Mouse (Mus musculus): ENCODE measurements around the gene Reep3. TPM values are rescaled to one million over a fixed set of nuclear protein-coding genes. Genes with fewer than 3 reads are reported as not detected.

Gene Reep3
- polyA plus RNA-seq, 1 experiment from 2014 or later, result 38.6 TPM

DNA sequence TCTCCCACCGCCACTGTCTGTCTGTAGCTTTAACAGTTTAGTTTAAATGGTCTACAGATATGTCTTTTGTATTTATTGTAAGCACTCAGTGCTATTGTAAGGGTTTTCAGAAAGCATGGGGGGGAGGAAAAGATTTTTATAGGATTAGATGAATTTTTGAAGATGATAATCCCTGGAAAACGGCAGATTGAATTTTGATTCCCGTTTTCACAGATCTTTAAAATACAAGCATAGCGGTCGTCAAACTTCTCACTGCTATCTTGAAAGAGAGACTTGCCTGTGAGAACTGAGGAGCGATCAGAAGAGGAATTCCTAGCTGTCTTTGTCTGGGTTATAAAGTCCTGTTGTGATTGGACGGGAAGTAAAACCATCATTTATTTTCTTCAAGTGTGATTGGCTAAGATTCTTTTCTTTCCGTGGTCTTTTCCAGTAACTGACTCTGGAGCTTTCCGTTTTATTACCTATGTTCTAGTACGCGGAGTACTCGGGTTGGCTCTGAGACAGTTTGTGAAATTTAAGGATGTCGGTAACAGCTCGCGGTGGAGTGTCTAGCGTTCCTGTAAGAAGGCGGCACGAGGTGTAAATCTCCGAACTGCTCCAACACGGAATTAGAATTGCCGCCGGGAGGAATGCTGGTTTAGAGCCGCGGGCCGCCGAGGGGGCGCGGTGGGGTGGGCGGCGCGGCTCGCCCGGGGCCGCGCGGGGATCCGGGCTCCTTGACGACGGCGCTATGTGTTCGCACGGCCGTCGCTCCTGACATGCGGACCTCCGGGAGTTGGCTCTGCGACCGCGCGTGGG is 29.5 kb upstream of the Reep3 start:
- peak overlapping the region; percentile 87 for H3K4me3 ChIP-seq (ENCODE audit: low read length)
- no peaks in the 10 kb centered on the region for H3K9me3 ChIP-seq (ENCODE audit: control insufficient read depth, low read length)
- H3K4me1 ChIP-seq (replicated peaks; ENCODE audit: control insufficient read depth, insufficient read depth, low read length), result peaks cover 13% of the 10 kb centered on the region
- peak overlapping the region; percentile 47 for H3K27ac ChIP-seq (ENCODE audit: low read length)
- ATAC-seq (ENCODE audit: low read depth), result peak; percentile 78
- no peaks in the 10 kb centered on the region for H3K27me3 ChIP-seq (ENCODE audit: control insufficient read depth, insufficient read depth, low read depth, low read length)
- WGBS, result 2% methylated on average over 50 of the region's 50 CpGs
- no peaks in the 10 kb centered on the region for H3K36me3 ChIP-seq (ENCODE audit: control insufficient read depth, insufficient read depth, low read length)
- peak overlapping the region; percentile 84 for H3K4me2 ChIP-seq (ENCODE audit: low read depth, low read length)
- H3K9ac ChIP-seq (ENCODE audit: low read length), result peak overlapping the region; percentile 81

DNA sequence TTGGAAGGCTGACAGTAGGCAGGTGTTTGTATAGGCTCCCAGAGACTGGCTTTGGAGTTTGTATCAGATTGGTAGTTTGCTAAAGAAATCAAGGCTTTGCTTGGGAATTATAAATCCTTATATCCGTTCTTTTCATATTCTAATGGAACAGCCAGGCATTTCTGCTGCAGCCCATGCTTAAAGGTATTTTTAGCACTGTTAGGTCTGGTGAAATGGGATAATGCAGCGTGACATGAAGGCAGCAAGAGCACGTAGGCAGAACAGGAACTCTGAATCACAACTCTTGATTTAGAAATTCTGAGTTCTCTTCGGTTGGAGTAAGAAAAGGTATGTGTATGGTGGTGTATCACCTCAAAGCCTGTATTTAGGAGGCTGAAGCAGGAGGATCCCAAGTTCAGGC is 27.4 kb upstream of the Reep3 start:
- H3K27me3 ChIP-seq (ENCODE audit: control insufficient read depth, insufficient read depth, low read depth, low read length), result no peaks in the 10 kb centered on the region
- no peak overlapping the region for H3K9ac ChIP-seq (ENCODE audit: low read length)
- no peak for ATAC-seq (ENCODE audit: low read depth)
- 84% methylated on average over 4 of the region's 4 CpGs for WGBS
- no peaks in the 10 kb centered on the region for H3K36me3 ChIP-seq (ENCODE audit: control insufficient read depth, insufficient read depth, low read length)
- H3K27ac ChIP-seq (ENCODE audit: low read length), result no peak overlapping the region
- peaks cover 28% of the 10 kb centered on the region for H3K4me1 ChIP-seq (replicated peaks; ENCODE audit: control insufficient read depth, insufficient read depth, low read length)
- no peaks in the 10 kb centered on the region for H3K9me3 ChIP-seq (ENCODE audit: control insufficient read depth, low read length)
- no peak overlapping the region for H3K4me3 ChIP-seq (ENCODE audit: low read length)
- H3K4me2 ChIP-seq (ENCODE audit: low read depth, low read length), result no peak overlapping the region

DNA sequence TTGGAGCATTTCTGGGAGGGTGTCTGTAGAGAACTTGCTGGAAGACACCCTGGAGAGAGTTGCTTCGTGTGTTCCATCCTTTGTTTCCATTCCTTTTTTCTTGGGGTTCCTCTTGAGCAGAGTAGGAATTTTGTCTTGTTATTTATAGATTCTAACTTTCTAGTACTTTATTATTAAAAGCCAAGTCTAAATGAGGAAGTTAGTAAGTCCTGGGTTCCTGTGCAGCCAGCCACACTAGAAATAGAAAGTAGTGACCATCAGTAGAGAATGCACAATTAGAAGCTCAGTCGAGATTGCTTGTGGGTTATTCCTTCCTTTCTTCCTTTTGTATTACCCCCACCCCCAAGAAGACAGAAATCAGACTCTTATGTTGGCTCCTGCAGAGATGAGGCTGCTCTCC is 27.0 kb upstream of the Reep3 start:
- no peak overlapping the region for H3K27ac ChIP-seq (ENCODE audit: low read length)
- no peak for ATAC-seq (ENCODE audit: low read depth)
- H3K27me3 ChIP-seq (ENCODE audit: control insufficient read depth, insufficient read depth, low read depth, low read length), result no peaks in the 10 kb centered on the region
- no peak overlapping the region for H3K4me3 ChIP-seq (ENCODE audit: low read length)
- H3K4me1 ChIP-seq (replicated peaks; ENCODE audit: control insufficient read depth, insufficient read depth, low read length), result peaks cover 28% of the 10 kb centered on the region
- no peaks in the 10 kb centered on the region for H3K9me3 ChIP-seq (ENCODE audit: control insufficient read depth, low read length)
- no peak overlapping the region for H3K9ac ChIP-seq (ENCODE audit: low read length)
- WGBS, result 60% methylated on average over 2 of the region's 2 CpGs
- H3K36me3 ChIP-seq (ENCODE audit: control insufficient read depth, insufficient read depth, low read length), result no peaks in the 10 kb centered on the region
- no peak overlapping the region for H3K4me2 ChIP-seq (ENCODE audit: low read depth, low read length)

GRCm38 (mm10) chr10:67120640-67121039 is 23.9 kb upstream of the Reep3 start:
- Histone ChIP-seq H3K9ac (ENCODE audit: low read length) (no peak overlapping the region), H3K27ac (ENCODE audit: low read length) (no peak overlapping the region; the same call in 1 of the 2 replicates), H3K27me3 (ENCODE audit: control insufficient read depth, insufficient read depth, low read depth, low read length) (no peaks in the 10 kb centered on the region), H3K4me3 (ENCODE audit: low read length) (no peak overlapping the region), H3K36me3 (ENCODE audit: control insufficient read depth, insufficient read depth, low read length) (no peaks in the 10 kb centered on the region), H3K4me1 (replicated peaks; ENCODE audit: control insufficient read depth, insufficient read depth, low read length) (peaks cover 27% of the 10 kb centered on the region), H3K9me3 (ENCODE audit: control insufficient read depth, low read length) (no peaks in the 10 kb centered on the region), H3K4me2 (ENCODE audit: low read depth, low read length) (no peak overlapping the region)
- 66% methylated on average over 2 of the region's 2 CpGs for WGBS
- no peak for ATAC-seq (ENCODE audit: low read depth)

GRCm38 (mm10) chr10:67120180-67120579 is 23.4 kb upstream of the Reep3 start:
- peak overlapping the region; percentile 5; the same call in 1 of the 2 replicates for H3K27ac ChIP-seq (ENCODE audit: low read length)
- H3K4me1 ChIP-seq (replicated peaks; ENCODE audit: control insufficient read depth, insufficient read depth, low read length), result peaks cover 28% of the 10 kb centered on the region

GRCm38 (mm10) chr10:67119291-67119690 is 22.5 kb upstream of the Reep3 start:
- ATAC-seq (ENCODE audit: low read depth), result no peak
- Histone ChIP-seq H3K36me3 (ENCODE audit: control insufficient read depth, insufficient read depth, low read length) (no peaks in the 10 kb centered on the region), H3K9ac (ENCODE audit: low read length) (no peak overlapping the region), H3K27ac (ENCODE audit: low read length) (no peak overlapping the region), H3K9me3 (ENCODE audit: control insufficient read depth, low read length) (no peaks in the 10 kb centered on the region), H3K4me3 (ENCODE audit: low read length) (no peak overlapping the region), H3K27me3 (ENCODE audit: control insufficient read depth, insufficient read depth, low read depth, low read length) (no peaks in the 10 kb centered on the region), H3K4me2 (ENCODE audit: low read depth, low read length) (no peak overlapping the region), H3K4me1 (replicated peaks; ENCODE audit: control insufficient read depth, insufficient read depth, low read length) (peaks cover 33% of the 10 kb centered on the region)
- 44% methylated on average over 7 of the region's 7 CpGs for WGBS

More at GRCm38 (mm10) chr10:67120180-67120579, 23.4 kb upstream of the Reep3 start:
- H3K9me3 ChIP-seq (ENCODE audit: control insufficient read depth, low read length), result no peaks in the 10 kb centered on the region
- H3K4me3 ChIP-seq (ENCODE audit: low read length), result no peak overlapping the region
- WGBS, result 31% methylated on average over 4 of the region's 4 CpGs
- no peak overlapping the region for H3K4me2 ChIP-seq (ENCODE audit: low read depth, low read length)
- H3K36me3 ChIP-seq (ENCODE audit: control insufficient read depth, insufficient read depth, low read length), result no peaks in the 10 kb centered on the region
- peak; percentile 22; the same call in 1 of the 2 replicates for ATAC-seq (ENCODE audit: low read depth)
- no peaks in the 10 kb centered on the region for H3K27me3 ChIP-seq (ENCODE audit: control insufficient read depth, insufficient read depth, low read depth, low read length)
- no peak overlapping the region for H3K9ac ChIP-seq (ENCODE audit: low read length)

GRCm38 (mm10) chr10:67116251-67116650 is 19.5 kb upstream of the Reep3 start:
- H3K9me3 ChIP-seq (ENCODE audit: control insufficient read depth, low read length), result no peaks in the 10 kb centered on the region
- WGBS, result 70% methylated on average over 8 of the region's 8 CpGs
- no peak overlapping the region for H3K4me2 ChIP-seq (ENCODE audit: low read depth, low read length)
- no peak for ATAC-seq (ENCODE audit: low read depth)
- H3K4me1 ChIP-seq (replicated peaks; ENCODE audit: control insufficient read depth, insufficient read depth, low read length), result peaks cover 38% of the 10 kb centered on the region
- H3K9ac ChIP-seq (ENCODE audit: low read length), result no peak overlapping the region
- H3K27ac ChIP-seq (ENCODE audit: low read length), result no peak overlapping the region
- H3K36me3 ChIP-seq (ENCODE audit: control insufficient read depth, insufficient read depth, low read length), result no peaks in the 10 kb centered on the region
- no peaks in the 10 kb centered on the region for H3K27me3 ChIP-seq (ENCODE audit: control insufficient read depth, insufficient read depth, low read depth, low read length)
- H3K4me3 ChIP-seq (ENCODE audit: low read length), result no peak overlapping the region

GRCm38 (mm10) chr10:67115666-67116091 is 18.9 kb upstream of the Reep3 start:
- Histone ChIP-seq H3K4me1 (replicated peaks; ENCODE audit: control insufficient read depth, insufficient read depth, low read length) (peaks cover 40% of the 10 kb centered on the region), H3K4me3 (ENCODE audit: low read length) (no peak overlapping the region), H3K9me3 (ENCODE audit: control insufficient read depth, low read length) (no peaks in the 10 kb centered on the region), H3K36me3 (ENCODE audit: control insufficient read depth, insufficient read depth, low read length) (no peaks in the 10 kb centered on the region), H3K9ac (ENCODE audit: low read length) (no peak overlapping the region), H3K27me3 (ENCODE audit: control insufficient read depth, insufficient read depth, low read depth, low read length) (no peaks in the 10 kb centered on the region), H3K27ac (ENCODE audit: low read length) (peak overlapping the region; percentile 72), H3K4me2 (ENCODE audit: low read depth, low read length) (no peak overlapping the region)
- peak; percentile 63; the same call in 1 of the 2 replicates for ATAC-seq (ENCODE audit: low read depth)
- 14% methylated on average over 5 of the region's 5 CpGs for WGBS

- H3K4me3 ChIP-seq (ENCODE audit: low read length), result no peak overlapping the region
- ATAC-seq (ENCODE audit: low read depth), result no peak; the same call in 1 of the 2 replicates
- 16% methylated on average over 6 of the region's 6 CpGs for WGBS
- no peaks in the 10 kb centered on the region for H3K9me3 ChIP-seq (ENCODE audit: control insufficient read depth, low read length)
- no peaks in the 10 kb centered on the region for H3K36me3 ChIP-seq (ENCODE audit: control insufficient read depth, insufficient read depth, low read length)
- H3K9ac ChIP-seq (ENCODE audit: low read length), result no peak overlapping the region
- H3K4me2 ChIP-seq (ENCODE audit: low read depth, low read length), result no peak overlapping the region
- H3K4me1 ChIP-seq (replicated peaks; ENCODE audit: control insufficient read depth, insufficient read depth, low read length), result peaks cover 35% of the 10 kb centered on the region
- peak overlapping the region; percentile 72 for H3K27ac ChIP-seq (ENCODE audit: low read length)
- no peaks in the 10 kb centered on the region for H3K27me3 ChIP-seq (ENCODE audit: control insufficient read depth, insufficient read depth, low read depth, low read length)
Observed at GRCm38 (mm10) chr10:67115115-67115514, 18.4 kb upstream of the Reep3 start.
